Comparison of ENCODE assay signal across 23 mouse cellular contexts in genomic region chr16:76295322-76295721, GRCm38 (mm10).
DNase-seq lines count a peak whose midpoint lies in the region; ATAC-seq and TF ChIP-seq lines count a peak whose summit lies in the region.
"Had no signal": no experiment of that assay in that cellular context is flagged by ENCODE, and none has a peak within 500 bp of the region (broad histone marks: within the 10 kb centered on the region; RNA-seq: fewer than 3 reads in every experiment).

No protein-coding gene starts in this region.

- no peak overlapping the region for H3K4me3 ChIP-seq in lung, embryonic 14.5 days (ENCODE audit: low read depth, low read length)
- no peak overlapping the region for H3K4me3 ChIP-seq in midbrain, embryonic 14.5 days (replicated peaks; ENCODE audit: low read depth, low read length)
- H3K4me3 ChIP-seq in limb, embryonic 10.5 days = no peak overlapping the region
- H3K4me3 ChIP-seq: embryonic facial prominence, embryonic 15.5 days; myocyte; stomach, embryonic 15.5 days had no signal

- intact Hi-C loops in gastrocnemius, postnatal 36 days (cut with DNase I) = no loop called here

- H3K27ac ChIP-seq in lung, embryonic 14.5 days (ENCODE audit: low read depth) = no peak overlapping the region
- no peak overlapping the region for H3K27ac ChIP-seq in midbrain, embryonic 14.5 days (replicated peaks; ENCODE audit: low read depth, low read length)
- no peak overlapping the region for H3K27ac ChIP-seq in limb, embryonic 10.5 days
- H3K27ac ChIP-seq: embryonic facial prominence, embryonic 15.5 days; stomach, embryonic 15.5 days had no signal

- DNase-seq in frontal cortex, postnatal 36 days (ENCODE audit: low spot score in 2 of 2) = no peak
- no peak for DNase-seq in lung, embryonic 14.5 days
- DNase-seq in lung, postnatal 25 days (ENCODE audit: low spot score) = no peak
- peak; percentile 34 for DNase-seq in adrenal gland, postnatal 14 days
- peak; percentile 42 for DNase-seq in midbrain, embryonic 14.5 days
- DNase-seq in limb, embryonic 10.5 days (ENCODE audit: low spot score) = no peak
- DNase-seq in gastrocnemius, postnatal 36 days = no peak
- DNase-seq: B cell, adult 2 months; cerebellum, adult 9-11 months; heart, adult 18-20 months; heart, postnatal 36 days; kidney, adult 8-10 months; kidney, postnatal 14 days; left cerebral cortex, postnatal 4 days; lung, postnatal 10 days; right cerebral cortex, postnatal 25 days; thymus, adult 18-20 months; thymus, postnatal 4 days had no signal

- H3K27me3 ChIP-seq in lung, embryonic 14.5 days (ENCODE audit: insufficient read depth, low read length) = no peaks in the 10 kb centered on the region
- H3K27me3 ChIP-seq in midbrain, embryonic 14.5 days (ENCODE audit: control insufficient read depth, insufficient read depth, low read length) = no peaks in the 10 kb centered on the region
- no peaks in the 10 kb centered on the region for H3K27me3 ChIP-seq in limb, embryonic 10.5 days (ENCODE audit: low read depth, poor library complexity, severe bottlenecking)
- H3K27me3 ChIP-seq: embryonic facial prominence, embryonic 15.5 days; stomach, embryonic 15.5 days had no signal

- TF ChIP-seq CTCF in lung, embryonic 14.5 days (IDR thresholded peaks at IDR 0.05; ENCODE audit: low read depth) = no peak

- WGBS in lung, embryonic 14.5 days = 50% methylated on average over 14 of the region's 14 CpGs
- 62% methylated on average over 14 of the region's 14 CpGs for WGBS in midbrain, embryonic 14.5 days
- whole genome bisulfite sequencing in limb, embryonic 10.5 days = 92% methylated on average over 14 of the region's 14 CpGs

- peak; percentile 52 for ATAC-seq in frontal cortex, adult (ENCODE audit: low TSS enrichment)
- peak; percentile 47; the same call in 1 of the 2 replicates for ATAC-seq in lung, embryonic 14.5 days (ENCODE audit: insufficient read depth)
- no peak for ATAC-seq in midbrain, embryonic 14.5 days (ENCODE audit: low FRiP score, low TSS enrichment)

- H3K9me3 ChIP-seq in lung, embryonic 14.5 days (ENCODE audit: low read depth, low read length) = no peaks in the 10 kb centered on the region
- no peaks in the 10 kb centered on the region for H3K9me3 ChIP-seq in midbrain, embryonic 14.5 days (ENCODE audit: control insufficient read depth, low read length)
- no peaks in the 10 kb centered on the region for H3K9me3 ChIP-seq in limb, embryonic 10.5 days (replicated peaks)
- H3K9me3 ChIP-seq: embryonic facial prominence, embryonic 15.5 days; stomach, embryonic 15.5 days had no signal

- no peaks in the 10 kb centered on the region; the same call in 1 of the 2 replicates for H3K4me1 ChIP-seq in lung, embryonic 14.5 days (ENCODE audit: insufficient read depth)
- peaks cover 5% of the 10 kb centered on the region; the same call in 1 of the 2 replicates for H3K4me1 ChIP-seq in midbrain, embryonic 14.5 days (ENCODE audit: control insufficient read depth, insufficient read depth, low read length)
- H3K4me1 ChIP-seq in limb, embryonic 10.5 days = no peaks in the 10 kb centered on the region
- H3K4me1 ChIP-seq: embryonic facial prominence, embryonic 15.5 days; stomach, embryonic 15.5 days had no signal

- no peak overlapping the region for H3K9ac ChIP-seq in lung, embryonic 14.5 days
- H3K9ac ChIP-seq in midbrain, embryonic 14.5 days (replicated peaks; ENCODE audit: low read length) = no peak overlapping the region
- H3K9ac ChIP-seq: embryonic facial prominence, embryonic 15.5 days; stomach, embryonic 15.5 days had no signal

- H3K36me3 ChIP-seq in lung, embryonic 14.5 days (ENCODE audit: insufficient read depth) = peaks cover 43% of the 10 kb centered on the region
- H3K36me3 ChIP-seq in midbrain, embryonic 14.5 days (ENCODE audit: control insufficient read depth, insufficient read depth, low read length) = peaks cover 33% of the 10 kb centered on the region
- peaks cover 46% of the 10 kb centered on the region for H3K36me3 ChIP-seq in limb, embryonic 10.5 days

- no peak overlapping the region for H3K4me2 ChIP-seq in lung, embryonic 14.5 days
- H3K4me2 ChIP-seq in midbrain, embryonic 14.5 days (ENCODE audit: low read length) = no peak overlapping the region
- H3K4me2 ChIP-seq: embryonic facial prominence, embryonic 15.5 days; liver, embryonic 11.5 days; stomach, embryonic 15.5 days had no signal

Comparison
In these comparisons a context has a peak if more than half of its experiments do, and no peak if none do; other contexts are left out.
1. DNase-seq: peak in adrenal gland, postnatal 14 days (single experiment) and midbrain, embryonic 14.5 days (single experiment); none in frontal cortex, postnatal 36 days (0 of 2), lung, embryonic 14.5 days (single experiment), lung, postnatal 25 days (single experiment), limb, embryonic 10.5 days (single experiment) and gastrocnemius, postnatal 36 days (0 of 2).